Mouse (Mus musculus) frontal cortex, adult 2 months (tissue): ENCODE measurements around the gene Slc35b2. TPM values are rescaled to one million over a fixed set of nuclear protein-coding genes. Genes with fewer than 3 reads are reported as not detected.

Experiments
- DNase-seq, 2 experiments: peaks; one replicate each; pipeline ENCODE4 v3.0.0; 2022; ENCODE audit warnings: low spot score in 1 of 2; ENCODE audit errors: extremely low spot score in 1 of 2
- polyA plus RNA-seq: library from polyadenylated mRNA; depleted of rRNA; stranded (reverse); fragments of >200 nt; gene quantifications from 2 replicates; pipeline ENCODE4 v1.2.3, GENCODE M21; 2012

Gene Slc35b2
- polyA plus RNA-seq, 1 experiment: 59.5 TPM

DNA sequence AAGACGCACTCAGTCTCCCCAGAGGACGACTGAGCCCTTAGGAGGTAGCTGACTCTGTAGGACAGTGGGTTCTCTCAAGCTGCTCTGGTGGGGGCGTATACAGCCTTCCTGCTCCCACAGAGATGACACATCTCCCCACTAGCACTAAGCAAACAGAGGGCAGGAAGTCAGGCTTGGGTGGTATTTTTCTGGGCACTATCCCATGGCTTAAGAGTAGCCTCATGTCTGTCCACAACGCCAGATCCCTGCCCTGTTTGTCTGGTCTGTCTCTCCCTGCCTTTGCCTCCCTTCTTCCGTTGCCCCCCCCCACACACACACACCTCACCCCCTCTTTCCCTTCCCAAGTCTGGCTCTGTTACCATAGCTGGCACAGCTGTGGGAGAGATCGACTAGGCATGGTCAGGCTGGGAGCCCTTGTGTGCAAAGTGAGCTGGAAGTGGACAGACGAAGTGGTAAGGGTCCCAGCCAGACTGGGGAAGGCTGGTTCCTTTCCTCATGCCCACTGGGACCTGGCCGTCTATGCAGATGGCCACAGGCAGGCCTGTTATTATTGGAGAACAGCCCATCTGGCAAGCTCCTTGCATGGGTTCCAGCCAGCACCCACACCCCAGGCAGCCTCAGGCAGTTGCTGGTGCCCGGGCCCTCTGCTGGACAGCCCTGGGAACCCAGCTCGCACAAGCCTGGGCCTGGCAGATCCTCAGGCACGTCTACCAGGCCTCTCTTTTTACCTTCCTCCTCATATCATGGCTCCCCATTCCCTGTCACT, 33.1 kb downstream of the Slc35b2 start:
- peak in 1 of 2 experiments; percentile 73 for DNase-seq

GRCm38 (mm10) chr17:45597787-45598186, 34.1 kb downstream of the Slc35b2 start:
- DNase-seq: no peak

- DNase-seq: no peak
These were observed 34.7 kb downstream of the Slc35b2 start for GRCm38 (mm10) chr17:45598376-45598775.

DNA sequence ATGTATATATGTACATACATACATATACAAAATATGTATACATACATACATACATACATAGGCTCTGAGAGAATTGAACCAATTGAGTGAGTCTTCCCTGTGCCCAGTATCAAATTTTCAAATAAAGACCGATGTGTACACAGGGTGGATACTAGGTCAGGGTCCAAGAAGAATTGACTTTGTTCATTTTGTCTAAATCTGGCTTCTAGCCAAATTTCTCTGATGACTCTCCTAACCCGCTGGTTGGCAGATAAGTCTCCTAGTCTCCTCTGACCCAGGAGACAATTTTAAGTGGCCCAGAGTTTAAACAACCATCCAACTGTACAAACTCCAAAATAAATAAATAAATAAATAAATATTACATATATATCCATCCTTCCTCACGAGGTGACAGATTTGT, 35.2 kb downstream of the Slc35b2 start:
- no peak for DNase-seq

- DNase-seq: no peak
These were observed 36.0 kb downstream of the Slc35b2 start, which contains the start of gene Slc29a1 for GRCm38 (mm10) chr17:45599446-45600242. TSS of gene Slc29a1 (minus strand) at chr17:45599606.

DNA sequence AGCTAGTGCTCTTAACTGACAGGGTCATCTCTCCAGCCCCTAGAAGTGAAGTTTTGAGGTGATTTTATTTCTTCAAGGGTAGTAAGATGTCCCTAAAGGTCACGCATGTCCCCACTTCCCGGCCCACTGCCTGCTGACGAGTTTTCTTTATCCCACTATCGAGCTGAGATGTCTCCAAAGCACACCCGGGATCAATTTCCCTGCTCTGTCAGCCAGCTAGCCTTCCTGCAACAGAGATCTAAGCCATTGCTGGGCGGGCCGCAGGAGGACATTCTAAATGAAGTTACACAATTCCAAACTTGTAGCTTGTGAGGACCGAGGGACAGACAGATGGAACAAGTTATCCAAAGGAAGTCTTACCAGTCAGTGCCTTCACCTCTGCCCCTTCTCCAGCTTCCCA, 36.6 kb downstream of the Slc35b2 start:
- no peak for DNase-seq

- no peak for DNase-seq
These were observed 37.7 kb downstream of the Slc35b2 start for GRCm38 (mm10) chr17:45601325-45601724.

GRCm38 (mm10) chr17:45601877-45602304, 38.2 kb downstream of the Slc35b2 start, which contains the start of gene Mymx:
TSS of gene Mymx (minus strand) at chr17:45602102.
- no peak for DNase-seq

- DNase-seq: no peak
These were observed 39.3 kb downstream of the Slc35b2 start for GRCm38 (mm10) chr17:45602984-45603383.

- DNase-seq: no peak
These were observed 43.6 kb downstream of the Slc35b2 start for GRCm38 (mm10) chr17:45606992-45607879.

- DNase-seq: no peak
These were observed 44.7 kb downstream of the Slc35b2 start for GRCm38 (mm10) chr17:45608396-45608795.

DNA sequence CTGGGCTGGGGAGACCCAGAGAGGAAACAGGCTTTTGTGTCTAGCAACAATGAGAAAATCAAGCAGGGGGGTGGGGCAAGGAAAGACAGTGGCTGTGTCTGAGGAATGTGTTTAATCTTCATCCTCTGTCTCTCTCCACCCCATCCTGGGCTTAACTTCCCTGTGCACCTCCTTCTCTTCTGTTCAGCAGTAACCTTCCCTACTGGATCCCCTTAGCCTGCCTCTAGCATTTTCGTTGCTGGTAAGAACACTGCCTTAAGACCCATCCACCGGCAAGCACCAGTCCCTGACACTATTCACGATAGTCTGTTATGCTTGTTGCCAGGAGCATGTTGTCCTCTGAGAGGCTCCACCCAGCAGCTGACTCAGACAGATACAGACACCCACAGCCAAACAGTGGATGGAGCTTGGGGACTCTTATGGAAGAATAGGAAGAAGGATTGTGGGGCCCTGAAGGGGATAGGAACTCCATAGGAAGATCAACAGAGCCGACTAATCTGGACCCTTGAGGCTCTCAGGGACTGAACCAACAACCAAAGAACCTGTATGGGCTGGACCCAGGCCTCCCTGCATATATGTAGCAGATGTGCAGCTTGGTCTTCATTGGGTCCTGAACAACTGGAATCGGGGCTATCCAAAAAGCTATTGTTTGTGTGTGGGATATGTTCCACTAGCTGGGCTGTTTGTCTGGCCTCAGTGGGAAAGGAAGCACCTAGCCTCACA, 46.6 kb downstream of the Slc35b2 start:
- DNase-seq: no peak

DNA sequence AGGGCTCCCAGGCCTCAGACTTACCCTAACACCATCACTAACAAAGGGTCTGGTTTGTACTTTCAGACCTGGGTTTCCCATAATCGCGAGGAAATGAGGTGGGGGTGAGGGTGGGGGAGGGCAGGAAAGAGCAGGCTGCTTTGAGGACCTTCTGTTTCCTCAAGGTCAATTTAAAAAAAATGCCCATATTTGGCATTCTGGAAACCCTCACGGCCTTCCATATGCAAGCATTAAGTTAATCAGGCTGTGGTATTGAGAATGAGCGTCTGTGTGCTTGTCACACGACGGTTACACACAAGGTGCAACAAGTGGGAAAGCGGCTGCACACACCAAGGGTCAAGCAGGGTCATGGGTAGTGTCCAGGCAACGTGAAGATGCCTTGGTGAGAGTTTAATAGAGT, 48.3 kb downstream of the Slc35b2 start:
- no peak for DNase-seq

- no peak for DNase-seq
These were observed 49.2 kb downstream of the Slc35b2 start for GRCm38 (mm10) chr17:45612921-45613320.

GRCm38 (mm10) chr17:45616046-45616650, 52.5 kb downstream of the Slc35b2 start:
- no peak for DNase-seq

DNA sequence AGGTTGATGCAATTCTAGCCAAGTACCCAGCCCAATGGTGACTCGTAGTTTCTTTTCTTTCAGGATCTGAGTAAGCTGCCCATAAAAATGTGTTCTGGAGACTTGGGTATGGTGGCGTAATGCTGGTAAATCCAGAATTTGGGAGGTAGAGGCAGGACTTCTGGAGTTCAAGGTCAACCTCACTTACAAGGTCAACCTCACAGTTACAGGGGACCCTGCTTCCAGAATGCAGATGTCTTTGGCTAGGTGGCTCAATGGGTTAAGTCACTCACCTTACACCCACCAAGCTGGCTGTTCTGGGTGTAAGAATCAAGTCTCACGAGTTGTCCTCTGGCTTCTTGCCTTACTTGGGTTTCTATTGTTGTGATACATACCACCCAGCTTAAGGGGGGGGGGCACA, 53.0 kb downstream of the Slc35b2 start:
- DNase-seq: no peak
